In genomic region chr5:23889461-23889860, GRCm38 (mm10) we compare ENCODE assay signal across 15 mouse cellular contexts. TPM values are rescaled to one million over a fixed set of nuclear protein-coding genes. Genes with fewer than 3 reads are reported as not detected.
A peak's percentile ranks its signal among the peaks of the same experiment; 100 is the strongest.
DNase-seq lines count a peak whose midpoint lies in the region; ATAC-seq and TF ChIP-seq lines count a peak whose summit lies in the region.
"Had no signal": no experiment of that assay in that cellular context is flagged by ENCODE, and none has a peak within 500 bp of the region (broad histone marks: within the 10 kb centered on the region; RNA-seq: fewer than 3 reads in every experiment).

No protein-coding gene starts in this region.

- no peaks in the 10 kb centered on the region for H3K36me3 ChIP-seq in heart, postnatal 0 days (replicated peaks; ENCODE audit: control insufficient read depth, insufficient read depth, low read length)
- H3K36me3 ChIP-seq in heart, embryonic 11.5 days (ENCODE audit: control insufficient read depth, insufficient read depth, low read length), result no peaks in the 10 kb centered on the region
- no peaks in the 10 kb centered on the region for H3K36me3 ChIP-seq in liver, embryonic 14.5 days (replicated peaks; ENCODE audit: control insufficient read depth, insufficient read depth, low read depth)
- H3K36me3 ChIP-seq in midbrain, embryonic 13.5 days, result no peaks in the 10 kb centered on the region
- H3K36me3 ChIP-seq: forebrain, embryonic 12.5 days; limb, embryonic 12.5 days; midbrain, embryonic 15.5 days had no signal

- 75% methylated on average over 4 of the region's 4 CpGs for WGBS in heart, postnatal 0 days
- WGBS in heart, embryonic 11.5 days (ENCODE audit: insufficient replicate concordance), result 67% methylated on average over 4 of the region's 4 CpGs
- WGBS in liver, embryonic 14.5 days (ENCODE audit: insufficient replicate concordance), result 69% methylated on average over 4 of the region's 4 CpGs
- 69% methylated on average over 4 of the region's 4 CpGs for WGBS in midbrain, embryonic 13.5 days

- no peak overlapping the region for H3K4me3 ChIP-seq in heart, postnatal 0 days (ENCODE audit: low read depth, low read length)
- no peak overlapping the region for H3K4me3 ChIP-seq in heart, embryonic 11.5 days (ENCODE audit: low read depth, low read length)
- H3K4me3 ChIP-seq in liver, embryonic 14.5 days (ENCODE audit: insufficient read depth in 1 of 2, low read depth in 2 of 2, low read length in 2 of 2), result no peak overlapping the region
- H3K4me3 ChIP-seq in midbrain, embryonic 13.5 days (replicated peaks), result no peak overlapping the region
- H3K4me3 ChIP-seq: forebrain, embryonic 12.5 days; heart, adult 2 months; limb, embryonic 12.5 days; midbrain, embryonic 15.5 days had no signal

- ATAC-seq in heart, postnatal 0 days (ENCODE audit: insufficient read depth, low read depth), result no peak
- no peak for ATAC-seq in heart, embryonic 11.5 days (replicated peaks; ENCODE audit: insufficient number of reproducible peaks, low FRiP score, low TSS enrichment)
- no peak for ATAC-seq in liver, embryonic 14.5 days (ENCODE audit: insufficient read depth)
- ATAC-seq in midbrain, embryonic 13.5 days, result no peak
- ATAC-seq: midbrain, embryonic 15.5 days had no signal

- no peaks in the 10 kb centered on the region; the same call in 1 of the 2 replicates for H3K4me1 ChIP-seq in heart, postnatal 0 days (ENCODE audit: control insufficient read depth, insufficient read depth)
- H3K4me1 ChIP-seq in heart, embryonic 11.5 days (ENCODE audit: control insufficient read depth, insufficient read depth, low read length), result no peaks in the 10 kb centered on the region
- H3K4me1 ChIP-seq in liver, embryonic 14.5 days (replicated peaks; ENCODE audit: control insufficient read depth in 2 of 2, insufficient read depth in 2 of 2, low read length in 1 of 2), result peaks cover 4 to 13% of the 10 kb centered on the region in 2 experiments; a peak in 3 of 4 replicates
- H3K4me1 ChIP-seq in midbrain, embryonic 13.5 days (replicated peaks), result no peaks in the 10 kb centered on the region
- H3K4me1 ChIP-seq: forebrain, embryonic 12.5 days; limb, embryonic 12.5 days; midbrain, embryonic 15.5 days had no signal

- no peak overlapping the region for H3K27ac ChIP-seq in heart, postnatal 0 days (ENCODE audit: low read depth)
- no peak overlapping the region for H3K27ac ChIP-seq in heart, embryonic 11.5 days (ENCODE audit: low read depth, low read length)
- H3K27ac ChIP-seq in liver, embryonic 14.5 days, result no peak overlapping the region
- H3K27ac ChIP-seq in midbrain, embryonic 13.5 days, result no peak overlapping the region
- H3K27ac ChIP-seq: forebrain, embryonic 12.5 days; heart, adult 2 months; hindbrain, embryonic 14.5 days; limb, embryonic 12.5 days; midbrain, embryonic 15.5 days had no signal

- no peak for TF ChIP-seq EP300 in heart, postnatal 0 days (IDR thresholded peaks at IDR 0.05; ENCODE audit: low read depth)
- no peak for TF ChIP-seq EP300 in liver, embryonic 14.5 days (IDR thresholded peaks at IDR 0.05; ENCODE audit: low read depth)

- no peak for DNase-seq in heart, postnatal 0 days (ENCODE audit: low spot score)
- DNase-seq in retina, postnatal 1 day, result peak; percentile 11
- no peak for DNase-seq in retina, embryonic 14.5 days (ENCODE audit: low spot score)
- DNase-seq in liver, embryonic 14.5 days (ENCODE audit: low read depth in 3 of 3, low spot score in 3 of 3), result peak in 1 of 3 experiments; percentile 19
- DNase-seq in right cerebral cortex, postnatal 4 days, result no peak
- DNase-seq: cerebellum, adult 18-20 months; gastrocnemius, postnatal 10 days; heart, adult 2 months; heart, postnatal 14 days had no signal

- no peaks in the 10 kb centered on the region for H3K27me3 ChIP-seq in heart, postnatal 0 days (ENCODE audit: control insufficient read depth, insufficient read depth, low read length)
- no peaks in the 10 kb centered on the region for H3K27me3 ChIP-seq in heart, embryonic 11.5 days (ENCODE audit: control insufficient read depth, insufficient read depth, low read length)
- no peaks in the 10 kb centered on the region for H3K27me3 ChIP-seq in liver, embryonic 14.5 days (ENCODE audit: control insufficient read depth, insufficient read depth, low read length)
- H3K27me3 ChIP-seq in midbrain, embryonic 13.5 days, result no peaks in the 10 kb centered on the region
- H3K27me3 ChIP-seq: forebrain, embryonic 12.5 days; limb, embryonic 12.5 days; midbrain, embryonic 15.5 days had no signal

- no peak overlapping the region for H3K9ac ChIP-seq in heart, postnatal 0 days (replicated peaks; ENCODE audit: low read depth, low read length)
- H3K9ac ChIP-seq in heart, embryonic 11.5 days (ENCODE audit: low read depth, low read length), result no peak overlapping the region
- no peak overlapping the region for H3K9ac ChIP-seq in liver, embryonic 14.5 days (replicated peaks)
- no peak overlapping the region for H3K9ac ChIP-seq in midbrain, embryonic 13.5 days (replicated peaks)
- H3K9ac ChIP-seq: forebrain, embryonic 12.5 days; hindbrain, embryonic 14.5 days; limb, embryonic 12.5 days; midbrain, embryonic 15.5 days had no signal

- TF ChIP-seq CTCF in heart, postnatal 0 days (IDR thresholded peaks at IDR 0.05; ENCODE audit: low read depth), result peak; percentile 18; the same call in 1 of the 2 replicates
- peak; percentile 78 for TF ChIP-seq CTCF in liver, embryonic 14.5 days (IDR thresholded peaks at IDR 0.05; ENCODE audit: low read depth)

- no peaks in the 10 kb centered on the region for H3K9me3 ChIP-seq in heart, postnatal 0 days (replicated peaks; ENCODE audit: control insufficient read depth, low read length)
- no peaks in the 10 kb centered on the region for H3K9me3 ChIP-seq in heart, embryonic 11.5 days (replicated peaks; ENCODE audit: control insufficient read depth, low read length)
- no peaks in the 10 kb centered on the region for H3K9me3 ChIP-seq in liver, embryonic 14.5 days (ENCODE audit: control insufficient read depth, low read length)
- H3K9me3 ChIP-seq in midbrain, embryonic 13.5 days, result no peaks in the 10 kb centered on the region
- H3K9me3 ChIP-seq: forebrain, embryonic 12.5 days; limb, embryonic 12.5 days; midbrain, embryonic 15.5 days had no signal

- no peak overlapping the region for H3K4me2 ChIP-seq in heart, postnatal 0 days (ENCODE audit: low read depth, low read length)
- no peak overlapping the region for H3K4me2 ChIP-seq in heart, embryonic 11.5 days
- H3K4me2 ChIP-seq in liver, embryonic 14.5 days (ENCODE audit: low read depth), result no peak overlapping the region
- no peak overlapping the region for H3K4me2 ChIP-seq in midbrain, embryonic 13.5 days (replicated peaks)
- H3K4me2 ChIP-seq: forebrain, embryonic 12.5 days; hindbrain, embryonic 14.5 days; limb, embryonic 12.5 days; midbrain, embryonic 15.5 days had no signal

RNA-seq across cellular contexts. Expression of gene Tomm7, which starts 45.5 kb away (rescaled TPM):
- 21.6 and 26.0 TPM in 2 replicates for total RNA-seq in heart, postnatal 0 days (2014; rRNA removed; ENCODE audit: low replicate concordance)
- polyA plus RNA-seq in heart, postnatal 0 days (2015; fragmentation: Nextera tagmentation; extraction: Ambion mirVana), result 137 and 141 TPM in 2 replicates
- 96.8 and 98.6 TPM in 2 replicates for polyA plus RNA-seq in heart, embryonic 11.5 days (2014; fragmentation: Nextera tagmentation; extraction: Ambion mirVana)
- polyA plus RNA-seq in liver, embryonic 14.5 days (2012; rRNA removed), result 29.0 and 58.7 TPM in 2 replicates
- polyA plus RNA-seq in liver, embryonic 14.5 days (2014; fragmentation: Nextera tagmentation; extraction: Ambion mirVana), result 82.8 and 85.6 TPM in 2 replicates
- polyA plus RNA-seq in midbrain, embryonic 13.5 days (2015; fragmentation: Nextera tagmentation; extraction: Ambion mirVana), result 109 and 112 TPM in 2 replicates
